Mouse (Mus musculus): Measurements from ENCODE around the gene Isca2. TPM values are rescaled to one million over a fixed set of nuclear protein-coding genes. Genes with fewer than 3 reads are reported as not detected.

The Isca2 gene
- polyA plus RNA-seq, 1 experiment from 2014 or later = 162 TPM

GRCm38 (mm10) chr12:84756016-84756415, 17.0 kb upstream of the Isca2 start:
- Histone ChIP-seq H3K9me3 (replicated peaks) (no peaks in the 10 kb centered on the region), H3K27me3 (ENCODE audit: low read depth, poor library complexity, severe bottlenecking) (peaks cover 11% of the 10 kb centered on the region), H3K4me1 (peaks cover 43% of the 10 kb centered on the region), H3K4me3 (no peak overlapping the region), H3K27ac (replicated peaks) (no peak overlapping the region), H3K36me3 (peaks cover 61% of the 10 kb centered on the region)
- DNase-seq (ENCODE audit: low spot score) = no peak
- 91% methylated on average over 10 of the region's 10 CpGs for WGBS

- no peaks in the 10 kb centered on the region for H3K9me3 ChIP-seq (replicated peaks)
- no peak for DNase-seq (ENCODE audit: low spot score)
- H3K4me1 ChIP-seq = peaks cover 13% of the 10 kb centered on the region
- no peak overlapping the region for H3K4me3 ChIP-seq
- peaks cover 6% of the 10 kb centered on the region; the same call in 1 of the 2 replicates for H3K27me3 ChIP-seq (ENCODE audit: low read depth, poor library complexity, severe bottlenecking)
- peaks cover 89% of the 10 kb centered on the region for H3K36me3 ChIP-seq
- 87% methylated on average over 2 of the region's 2 CpGs for WGBS
- H3K27ac ChIP-seq (replicated peaks) = no peak overlapping the region
Observed at GRCm38 (mm10) chr12:84759063-84759462, 14.0 kb upstream of the Isca2 start.

- Histone ChIP-seq H3K27me3 (ENCODE audit: low read depth, poor library complexity, severe bottlenecking) (no peaks in the 10 kb centered on the region), H3K4me1 (peaks cover 9% of the 10 kb centered on the region), H3K27ac (replicated peaks) (no peak overlapping the region), H3K36me3 (peaks cover 90% of the 10 kb centered on the region), H3K4me3 (no peak overlapping the region), H3K9me3 (replicated peaks) (no peaks in the 10 kb centered on the region)
- 90% methylated on average over 5 of the region's 5 CpGs for whole genome bisulfite sequencing
- no peak for DNase-seq (ENCODE audit: low spot score)
Observed at GRCm38 (mm10) chr12:84762532-84762931, 10.5 kb upstream of the Isca2 start.

GRCm38 (mm10) chr12:84763577-84764218, 9.4 kb upstream of the Isca2 start:
- Histone ChIP-seq H3K4me1 (peaks cover 15% of the 10 kb centered on the region), H3K27me3 (ENCODE audit: low read depth, poor library complexity, severe bottlenecking) (no peaks in the 10 kb centered on the region), H3K27ac (replicated peaks) (no peak overlapping the region), H3K9me3 (replicated peaks) (no peaks in the 10 kb centered on the region), H3K4me3 (no peak overlapping the region), H3K36me3 (peaks cover 88% of the 10 kb centered on the region)
- no peak for DNase-seq (ENCODE audit: low spot score)
- 93% methylated on average over 13 of the region's 13 CpGs for WGBS

- 91% methylated on average over 7 of the region's 7 CpGs for WGBS
- H3K4me3 ChIP-seq = no peak overlapping the region
- H3K27me3 ChIP-seq (ENCODE audit: low read depth, poor library complexity, severe bottlenecking) = no peaks in the 10 kb centered on the region
- no peak for DNase-seq (ENCODE audit: low spot score)
- H3K36me3 ChIP-seq = peaks cover 88% of the 10 kb centered on the region
- no peak overlapping the region for H3K27ac ChIP-seq (replicated peaks)
- peaks cover 20% of the 10 kb centered on the region for H3K4me1 ChIP-seq
- no peaks in the 10 kb centered on the region for H3K9me3 ChIP-seq (replicated peaks)
Observed at GRCm38 (mm10) chr12:84764756-84765155, 8.3 kb upstream of the Isca2 start.

GRCm38 (mm10) chr12:84765506-84765905, 7.5 kb upstream of the Isca2 start:
- DNase-seq (ENCODE audit: low spot score) = no peak
- Histone ChIP-seq H3K36me3 (peaks cover 87% of the 10 kb centered on the region), H3K4me1 (peaks cover 26% of the 10 kb centered on the region), H3K27me3 (ENCODE audit: low read depth, poor library complexity, severe bottlenecking) (no peaks in the 10 kb centered on the region), H3K27ac (replicated peaks) (no peak overlapping the region), H3K9me3 (replicated peaks) (no peaks in the 10 kb centered on the region), H3K4me3 (no peak overlapping the region)
- 92% methylated on average over 15 of the region's 15 CpGs for WGBS

GRCm38 (mm10) chr12:84766113-84766735, 6.8 kb upstream of the Isca2 start:
- DNase-seq (ENCODE audit: low spot score) = no peak
- H3K9me3 ChIP-seq (replicated peaks) = no peaks in the 10 kb centered on the region
- no peak overlapping the region for H3K27ac ChIP-seq (replicated peaks)
- H3K4me3 ChIP-seq = no peak overlapping the region
- no peaks in the 10 kb centered on the region for H3K27me3 ChIP-seq (ENCODE audit: low read depth, poor library complexity, severe bottlenecking)
- peaks cover 33% of the 10 kb centered on the region for H3K4me1 ChIP-seq
- H3K36me3 ChIP-seq = peaks cover 86% of the 10 kb centered on the region
- WGBS = 80% methylated on average over 5 of the region's 5 CpGs

- H3K4me1 ChIP-seq = peaks cover 42% of the 10 kb centered on the region
- no peaks in the 10 kb centered on the region for H3K27me3 ChIP-seq (ENCODE audit: low read depth, poor library complexity, severe bottlenecking)
- H3K27ac ChIP-seq (replicated peaks) = no peak overlapping the region
- H3K9me3 ChIP-seq (replicated peaks) = no peaks in the 10 kb centered on the region
- peaks cover 74% of the 10 kb centered on the region for H3K36me3 ChIP-seq
- DNase-seq (ENCODE audit: low spot score) = no peak
- WGBS = 93% methylated on average over 6 of the region's 6 CpGs
- no peak overlapping the region for H3K4me3 ChIP-seq
Observed at GRCm38 (mm10) chr12:84767510-84767909, 5.5 kb upstream of the Isca2 start.

- no peak overlapping the region for H3K4me3 ChIP-seq
- H3K9me3 ChIP-seq (replicated peaks) = no peaks in the 10 kb centered on the region
- whole genome bisulfite sequencing = 95% methylated on average over 7 of the region's 7 CpGs
- no peak overlapping the region for H3K27ac ChIP-seq (replicated peaks)
- peaks cover 55% of the 10 kb centered on the region for H3K36me3 ChIP-seq
- H3K27me3 ChIP-seq (ENCODE audit: low read depth, poor library complexity, severe bottlenecking) = no peaks in the 10 kb centered on the region
- no peak for DNase-seq (ENCODE audit: low spot score)
- H3K4me1 ChIP-seq = peaks cover 52% of the 10 kb centered on the region
Observed at GRCm38 (mm10) chr12:84769624-84770023, 3.4 kb upstream of the Isca2 start.

GRCm38 (mm10) chr12:84771981-84772520, 1.0 kb upstream of the Isca2 start:
- peak; percentile 44 for DNase-seq (ENCODE audit: low spot score)
- Histone ChIP-seq H3K4me3 (peak overlapping the region; percentile 83), H3K36me3 (peaks cover 49% of the 10 kb centered on the region), H3K9me3 (replicated peaks) (no peaks in the 10 kb centered on the region), H3K27me3 (ENCODE audit: low read depth, poor library complexity, severe bottlenecking) (no peaks in the 10 kb centered on the region), H3K4me1 (peaks cover 48% of the 10 kb centered on the region), H3K27ac (replicated peaks) (peak overlapping the region; percentile 94)
- 8% methylated on average over 10 of the region's 10 CpGs for WGBS

GRCm38 (mm10) chr12:84773476-84773875, 425 bp downstream of the Isca2 start:
- 1% methylated on average over 20 of the region's 20 CpGs for WGBS
- peaks cover 37% of the 10 kb centered on the region for H3K4me1 ChIP-seq

GRCm38 (mm10) chr12:84774376-84774775, 1.3 kb downstream of the Isca2 start:
- DNase-seq (ENCODE audit: low spot score) = no peak
- WGBS = 93% methylated on average over 6 of the region's 6 CpGs
- Histone ChIP-seq H3K27ac (replicated peaks) (no peak overlapping the region), H3K4me1 (peaks cover 36% of the 10 kb centered on the region), H3K27me3 (ENCODE audit: low read depth, poor library complexity, severe bottlenecking) (no peaks in the 10 kb centered on the region), H3K36me3 (peaks cover 31% of the 10 kb centered on the region), H3K9me3 (replicated peaks) (no peaks in the 10 kb centered on the region), H3K4me3 (peak overlapping the region; percentile 83)

More at GRCm38 (mm10) chr12:84773476-84773875, 425 bp downstream of the Isca2 start:
- no peaks in the 10 kb centered on the region for H3K9me3 ChIP-seq (replicated peaks)
- no peaks in the 10 kb centered on the region for H3K27me3 ChIP-seq (ENCODE audit: low read depth, poor library complexity, severe bottlenecking)
- peak overlapping the region; percentile 94 for H3K27ac ChIP-seq (replicated peaks)
- peak overlapping the region; percentile 83 for H3K4me3 ChIP-seq
- peaks cover 39% of the 10 kb centered on the region for H3K36me3 ChIP-seq
- no peak for DNase-seq (ENCODE audit: low spot score)

- H3K4me1 ChIP-seq = peaks cover 19% of the 10 kb centered on the region
Observed at GRCm38 (mm10) chr12:84776229-84776628, 3.2 kb downstream of the Isca2 start.

More at GRCm38 (mm10) chr12:84776229-84776628, 3.2 kb downstream of the Isca2 start:
- no peaks in the 10 kb centered on the region for H3K9me3 ChIP-seq (replicated peaks)
- H3K27me3 ChIP-seq (ENCODE audit: low read depth, poor library complexity, severe bottlenecking) = no peaks in the 10 kb centered on the region
- no peak overlapping the region for H3K4me3 ChIP-seq
- H3K27ac ChIP-seq (replicated peaks) = no peak overlapping the region
- DNase-seq (ENCODE audit: low spot score) = no peak
- H3K36me3 ChIP-seq = peaks cover 15% of the 10 kb centered on the region

Data from midbrain, embryonic 10.5 days (tissue).